Mouse (Mus musculus) C2C12 (cell line): ENCODE measurements at regions not wholly inside any gene's neighbourhood (a gene's known extent, or its start where the extent isn't known, plus 50 kb on each side); places are given as distances from the start of the nearest gene placed in this dataset.

Source experiments
- CEBPB ChIP-seq: IDR thresholded peaks from one replicate; pipeline ENCODE4 v1.6.1; 2011; ENCODE audit warnings: low read depth, mild to moderate bottlenecking, control low read depth, moderate library complexity
- CTCF ChIP-seq: IDR thresholded peaks from one replicate; pipeline ENCODE4 v1.5.1; 2011; ENCODE audit not compliant: control insufficient read depth, insufficient read depth, insufficient read length
- MAX ChIP-seq: IDR thresholded peaks from one replicate; pipeline ENCODE4 v1.6.1; 2011; ENCODE audit warnings: mild to moderate bottlenecking, control low read depth
- MYOD1 ChIP-seq: IDR thresholded peaks from one replicate; pipeline ENCODE4 v1.6.1; 2011; ENCODE audit warnings: low read depth; ENCODE audit not compliant: control insufficient read depth, insufficient read length

DNA sequence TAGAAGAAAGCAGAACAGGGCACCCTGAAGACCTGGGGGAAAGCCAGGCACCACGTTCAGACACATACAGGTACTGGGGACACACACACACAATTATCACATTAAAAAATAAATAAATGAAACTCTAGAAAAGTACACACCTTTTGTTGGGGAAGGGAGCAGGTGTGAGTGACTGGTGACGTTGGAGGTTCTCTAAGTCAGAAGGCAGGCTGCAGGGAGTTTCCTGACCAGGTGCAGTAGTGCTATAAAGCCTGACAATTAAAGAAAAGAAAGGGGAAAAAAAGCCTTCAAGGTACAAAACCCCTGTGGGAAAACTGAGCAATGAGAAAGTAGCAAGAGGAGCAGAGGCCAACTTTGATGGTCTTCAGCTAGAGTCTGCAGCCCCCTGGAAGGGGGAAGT lies 145.1 kb upstream of the Nfe2l3 start:
- no peak for TF ChIP-seq MYOD1
- TF ChIP-seq CTCF, result no peak
- TF ChIP-seq MAX, result no peak
- no peak for TF ChIP-seq CEBPB
